Comparison of ENCODE assay signal across 13 mouse cellular contexts in the genomic region with DNA sequence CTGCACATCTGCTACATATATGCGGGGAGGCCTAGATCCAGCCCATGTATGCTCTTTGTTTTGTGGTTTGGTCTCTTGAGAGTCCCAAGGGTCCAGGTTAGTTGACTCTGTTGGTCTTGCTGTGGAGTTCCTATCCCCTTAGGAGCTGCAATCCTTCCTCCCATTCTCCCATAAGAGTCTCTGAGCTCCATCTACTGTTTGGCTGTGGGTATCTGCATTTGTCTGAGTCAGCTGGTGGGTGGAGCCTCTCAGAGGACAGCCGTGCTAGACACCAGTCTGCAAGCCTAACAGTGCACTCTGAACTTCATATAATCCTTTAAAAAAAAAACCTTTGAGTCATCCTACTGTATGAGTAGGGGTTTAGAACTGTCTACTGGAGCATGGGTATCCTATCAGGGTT.
DNase-seq lines count a peak whose midpoint lies in the region; ATAC-seq lines count a peak whose summit lies in the region.
"Had no signal": no experiment of that assay in that cellular context is flagged by ENCODE, and none has a peak within 500 bp of the region (broad histone marks: within the 10 kb centered on the region; RNA-seq: fewer than 3 reads in every experiment).

No protein-coding gene starts in this region.

- H3K9ac ChIP-seq in forebrain, embryonic 13.5 days: no peak overlapping the region
- H3K9ac ChIP-seq: embryonic facial prominence, embryonic 13.5 days; hindbrain, embryonic 15.5 days had no signal

- no peaks in the 10 kb centered on the region for H3K9me3 ChIP-seq in heart, embryonic 10.5 days
- H3K9me3 ChIP-seq in forebrain, embryonic 13.5 days (replicated peaks): no peaks in the 10 kb centered on the region
- H3K9me3 ChIP-seq: embryonic facial prominence, embryonic 13.5 days; hindbrain, embryonic 15.5 days had no signal

- intact Hi-C loops in heart, postnatal 10 days (cut with DNase I): no loop called here

- DNase-seq in heart, postnatal 10 days: peak; percentile 4 to 9
- DNase-seq in heart, embryonic 10.5 days (ENCODE audit: low spot score): no peak
- peak; percentile 5 for DNase-seq in urinary bladder, postnatal 14 days (ENCODE audit: low spot score)
- DNase-seq in urinary bladder, adult 18-20 months (ENCODE audit: low spot score in 2 of 2): no peak
- DNase-seq in adipocyte (ENCODE audit: low spot score): peak; percentile 40
- no peak for DNase-seq in T-cell, adult 2 months (ENCODE audit: low spot score)
- DNase-seq: cerebellum, adult 18-20 months; midbrain, embryonic 14.5 days; right cerebral cortex, postnatal 14 days had no signal

- ATAC-seq in megakaryocyte-erythroid progenitor cell, adult 5-6 weeks (replicated peaks; ENCODE audit: low FRiP score, low TSS enrichment, poor library complexity, severe bottlenecking): no peak
- no peak for ATAC-seq in forebrain, embryonic 13.5 days

- H3K4me1 ChIP-seq in heart, embryonic 10.5 days: no peaks in the 10 kb centered on the region
- no peaks in the 10 kb centered on the region for H3K4me1 ChIP-seq in forebrain, embryonic 13.5 days
- H3K4me1 ChIP-seq: embryonic facial prominence, embryonic 13.5 days; hindbrain, embryonic 15.5 days had no signal

- H3K27me3 ChIP-seq in heart, embryonic 10.5 days (ENCODE audit: insufficient read depth, poor library complexity, severe bottlenecking): no peaks in the 10 kb centered on the region
- no peaks in the 10 kb centered on the region for H3K27me3 ChIP-seq in forebrain, embryonic 13.5 days
- H3K27me3 ChIP-seq: embryonic facial prominence, embryonic 13.5 days; hindbrain, embryonic 15.5 days had no signal

- no peak overlapping the region for H3K4me3 ChIP-seq in heart, embryonic 10.5 days
- H3K4me3 ChIP-seq in forebrain, embryonic 13.5 days: no peak overlapping the region
- H3K4me3 ChIP-seq: embryonic facial prominence, embryonic 13.5 days; hindbrain, embryonic 15.5 days had no signal

- H3K36me3 ChIP-seq in heart, embryonic 10.5 days: no peaks in the 10 kb centered on the region
- no peaks in the 10 kb centered on the region for H3K36me3 ChIP-seq in forebrain, embryonic 13.5 days (ENCODE audit: poor library complexity, severe bottlenecking)
- H3K36me3 ChIP-seq: embryonic facial prominence, embryonic 13.5 days; hindbrain, embryonic 15.5 days had no signal

- H3K4me2 ChIP-seq in forebrain, embryonic 13.5 days: no peak overlapping the region
- H3K4me2 ChIP-seq: embryonic facial prominence, embryonic 13.5 days; hindbrain, embryonic 15.5 days had no signal

- 56% methylated on average over 2 of the region's 2 CpGs for WGBS in heart, embryonic 10.5 days
- WGBS in forebrain, embryonic 13.5 days: 51% methylated on average over 2 of the region's 2 CpGs

- no peak overlapping the region for H3K27ac ChIP-seq in heart, embryonic 10.5 days
- no peak overlapping the region for H3K27ac ChIP-seq in forebrain, embryonic 13.5 days
- H3K27ac ChIP-seq: embryonic facial prominence, embryonic 13.5 days; hindbrain, embryonic 15.5 days had no signal

Comparison
In these comparisons a context has a peak if more than half of its experiments do, and no peak if none do; other contexts are left out.
1. DNase-seq: peak in heart, postnatal 10 days (2 of 2), urinary bladder, postnatal 14 days (single experiment) and adipocyte (single experiment); none in heart, embryonic 10.5 days (single experiment), urinary bladder, adult 18-20 months (0 of 2) and T-cell, adult 2 months (single experiment).